Mouse (Mus musculus): ENCODE measurements around the gene Ip6k3.

GRCm38 (mm10) chr17:27155752-27156151 is 11.8 kb downstream of the Ip6k3 start:
- no peak for TF ChIP-seq CTCF (IDR thresholded peaks at IDR 0.05; ENCODE audit: low read depth, low read length)
- no peak for TF ChIP-seq POLR2A (IDR thresholded peaks at IDR 0.05; ENCODE audit: insufficient read depth, low read length)
- no peak for TF ChIP-seq EP300 (IDR thresholded peaks at IDR 0.05; ENCODE audit: insufficient read depth, low read depth, low read length)
